ENCODE assay signal across 19 mouse cellular contexts in the genomic region with DNA sequence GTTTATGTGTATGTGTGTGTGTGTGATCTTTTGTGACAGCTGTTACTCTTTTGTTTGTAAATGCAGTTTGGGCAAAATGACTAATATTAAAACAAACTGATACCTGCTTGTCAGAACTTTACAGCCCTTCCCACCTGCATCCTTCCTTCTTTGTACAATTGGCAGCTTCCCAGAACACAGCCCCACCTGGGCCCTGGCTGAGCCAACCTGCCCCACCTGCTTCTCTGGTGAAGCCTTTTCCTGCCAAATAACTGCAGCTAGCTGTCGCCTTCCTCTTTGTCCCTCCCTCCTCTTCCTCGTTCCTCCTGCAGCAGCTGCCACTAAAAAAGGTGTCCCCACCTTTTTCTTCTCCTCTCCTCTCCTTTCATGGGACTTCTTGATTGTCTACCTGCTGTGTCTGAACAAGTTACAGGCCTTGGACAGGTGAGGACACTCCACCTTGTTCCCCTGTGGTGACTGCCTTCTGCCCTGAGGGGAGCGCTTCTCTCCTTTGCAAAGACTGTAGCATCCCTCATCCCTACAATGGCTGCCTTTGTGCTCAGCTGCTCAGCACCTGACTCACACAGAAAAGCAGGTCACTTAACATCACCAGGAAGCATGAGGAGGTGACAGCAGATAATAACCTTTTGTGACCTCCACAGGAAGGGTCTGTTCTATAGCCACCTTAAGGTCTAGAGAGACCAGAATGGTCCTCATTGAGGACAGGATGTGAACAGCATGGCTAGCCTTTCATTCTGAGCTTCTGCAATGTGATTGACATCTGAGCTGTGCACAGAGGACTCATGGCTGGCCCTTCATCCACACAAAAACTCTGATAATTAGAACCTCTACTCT.
DNase-seq lines count a peak whose midpoint lies in the region; ATAC-seq and TF ChIP-seq lines count a peak whose summit lies in the region.
"Had no signal": no experiment of that assay in that cellular context is flagged by ENCODE, and none has a peak within 500 bp of the region (broad histone marks: within the 10 kb centered on the region; RNA-seq: fewer than 3 reads in every experiment).

No protein-coding gene starts in this region.

- peak; percentile 57; the same call in 1 of the 2 replicates for ATAC-seq in lung, embryonic 16.5 days (ENCODE audit: low read depth)
- ATAC-seq in Patski: peak; percentile 17
- ATAC-seq in embryonic facial prominence, embryonic 14.5 days (ENCODE audit: low read depth): peak; percentile 71; the same call in 1 of the 2 replicates
- ATAC-seq in stomach, postnatal 0 days (ENCODE audit: low FRiP score, low TSS enrichment): no peak
- ATAC-seq: forebrain, embryonic 14.5 days had no signal

- TF ChIP-seq EP300 in stomach, postnatal 0 days (optimal IDR thresholded peaks at IDR 0.05): no peak

- in situ Hi-C loops in Patski (cut with MboI; ENCODE audit: low pct_unique_long_range_greater_than_20kb): no loop called here

- no peak overlapping the region for H3K4me2 ChIP-seq in lung, embryonic 16.5 days (ENCODE audit: low read depth, low read length)
- no peak overlapping the region for H3K4me2 ChIP-seq in embryonic facial prominence, embryonic 14.5 days (ENCODE audit: low read depth, low read length)
- H3K4me2 ChIP-seq in stomach, postnatal 0 days (replicated peaks; ENCODE audit: low read depth): no peak overlapping the region
- H3K4me2 ChIP-seq: limb, embryonic 15.5 days; liver, embryonic 15.5 days; neural tube, embryonic 12.5 days had no signal

- no peak overlapping the region for H3K27ac ChIP-seq in lung, embryonic 16.5 days (ENCODE audit: low read length)
- no peak overlapping the region for H3K27ac ChIP-seq in embryonic facial prominence, embryonic 14.5 days (replicated peaks; ENCODE audit: low read depth, low read length)
- no peak overlapping the region for H3K27ac ChIP-seq in stomach, postnatal 0 days (replicated peaks)
- H3K27ac ChIP-seq: hindbrain, embryonic 10.5 days; limb, embryonic 15.5 days; liver, embryonic 15.5 days; neural tube, embryonic 12.5 days had no signal

- WGBS in lung, embryonic 16.5 days: 66% methylated on average over 3 of the region's 3 CpGs
- 44% methylated on average over 3 of the region's 3 CpGs for WGBS in embryonic facial prominence, embryonic 14.5 days
- WGBS in stomach, postnatal 0 days: 58% methylated on average over 3 of the region's 3 CpGs

- H3K9ac ChIP-seq in lung, embryonic 16.5 days (ENCODE audit: low read length): no peak overlapping the region
- no peak overlapping the region for H3K9ac ChIP-seq in embryonic facial prominence, embryonic 14.5 days (ENCODE audit: low read depth, low read length)
- H3K9ac ChIP-seq in stomach, postnatal 0 days (ENCODE audit: low read length): no peak overlapping the region
- H3K9ac ChIP-seq: limb, embryonic 15.5 days; liver, embryonic 15.5 days; neural tube, embryonic 12.5 days had no signal

- CTCF ChIA-PET in Patski (lab: Charles Lee): interaction anchor here (1.1 to 1.2 kb wide), 2 partner anchors 8 to 12 kb away, joined by 3 to 6 read pairs; no protein-coding TSS in a partner anchor

- POLR2A ChIA-PET in Patski (lab: Charles Lee): no interaction called here

- H3K27me3 ChIP-seq in lung, embryonic 16.5 days (ENCODE audit: control insufficient read depth, insufficient read depth, low read depth, low read length): no peaks in the 10 kb centered on the region
- H3K27me3 ChIP-seq in Patski: no peaks in the 10 kb centered on the region
- H3K27me3 ChIP-seq in embryonic facial prominence, embryonic 14.5 days (replicated peaks; ENCODE audit: control insufficient read depth, insufficient read depth, low read length): no peaks in the 10 kb centered on the region
- no peaks in the 10 kb centered on the region for H3K27me3 ChIP-seq in stomach, postnatal 0 days (ENCODE audit: control insufficient read depth, insufficient read depth, low read length)
- H3K27me3 ChIP-seq: limb, embryonic 15.5 days; liver, embryonic 15.5 days; neural tube, embryonic 12.5 days had no signal

- DNase-seq in lung, postnatal 4 days: no peak
- no peak for DNase-seq in Patski (ENCODE audit: low read depth, low spot score)
- DNase-seq in embryonic facial prominence, embryonic 14.5 days (ENCODE audit: low spot score): peak; percentile 74
- DNase-seq in stomach, postnatal 0 days (ENCODE audit: low spot score): peak; percentile 19
- no peak for DNase-seq in neural tube, embryonic 10.5 days (ENCODE audit: extremely low spot score, low spot score)
- no peak for DNase-seq in layer of hippocampus, adult 11-12 months (ENCODE audit: low spot score)
- DNase-seq: adrenal gland, postnatal 14 days; cerebellum, adult 11 months; gastrocnemius, postnatal 25 days; kidney, adult 9 months; layer of hippocampus, postnatal 36 days; thymus, postnatal 4 days had no signal

- no peaks in the 10 kb centered on the region for H3K9me3 ChIP-seq in lung, embryonic 16.5 days (ENCODE audit: control insufficient read depth, low read length)
- no peaks in the 10 kb centered on the region for H3K9me3 ChIP-seq in embryonic facial prominence, embryonic 14.5 days (ENCODE audit: control insufficient read depth, low read length)
- H3K9me3 ChIP-seq in stomach, postnatal 0 days (ENCODE audit: control insufficient read depth, low read length): no peaks in the 10 kb centered on the region
- H3K9me3 ChIP-seq: hindbrain, embryonic 10.5 days; limb, embryonic 15.5 days; liver, embryonic 15.5 days; neural tube, embryonic 12.5 days had no signal

- peaks cover 6% of the 10 kb centered on the region; the same call in 1 of the 2 replicates for H3K4me1 ChIP-seq in lung, embryonic 16.5 days (replicated peaks; ENCODE audit: control insufficient read depth, insufficient read depth, low read length)
- H3K4me1 ChIP-seq in embryonic facial prominence, embryonic 14.5 days (ENCODE audit: control insufficient read depth, insufficient read depth, low read length): peaks cover 9% of the 10 kb centered on the region
- no peaks in the 10 kb centered on the region for H3K4me1 ChIP-seq in stomach, postnatal 0 days (replicated peaks; ENCODE audit: control insufficient read depth, insufficient read depth)
- H3K4me1 ChIP-seq: liver, embryonic 15.5 days; neural tube, embryonic 12.5 days had no signal

- no peak overlapping the region for H3K4me3 ChIP-seq in lung, embryonic 16.5 days (ENCODE audit: low read length)
- no peak overlapping the region for H3K4me3 ChIP-seq in embryonic facial prominence, embryonic 14.5 days (ENCODE audit: low read depth, low read length)
- no peak overlapping the region for H3K4me3 ChIP-seq in stomach, postnatal 0 days (ENCODE audit: low read depth, low read length)
- H3K4me3 ChIP-seq: erythroblast, embryonic 14.5 days; hindbrain, embryonic 10.5 days; limb, embryonic 15.5 days; liver, embryonic 15.5 days; neural tube, embryonic 12.5 days had no signal

- TF ChIP-seq CTCF in Patski (IDR thresholded peaks at IDR 0.05): no peak
- no peak for TF ChIP-seq CTCF in stomach, postnatal 0 days (IDR thresholded peaks at IDR 0.05; ENCODE audit: low read depth)

- H3K36me3 ChIP-seq in lung, embryonic 16.5 days (ENCODE audit: control insufficient read depth, insufficient read depth, low read length): no peaks in the 10 kb centered on the region
- H3K36me3 ChIP-seq in embryonic facial prominence, embryonic 14.5 days (ENCODE audit: control insufficient read depth, insufficient read depth, low read length): no peaks in the 10 kb centered on the region
- H3K36me3 ChIP-seq in stomach, postnatal 0 days (ENCODE audit: control insufficient read depth, insufficient read depth, low read length): no peaks in the 10 kb centered on the region
- H3K36me3 ChIP-seq: hindbrain, embryonic 10.5 days; limb, embryonic 15.5 days; liver, embryonic 15.5 days; neural tube, embryonic 12.5 days had no signal

Comparison
In these comparisons a context has a peak if more than half of its experiments do, and no peak if none do; other contexts are left out.
1. DNase-seq: peak in embryonic facial prominence, embryonic 14.5 days (single experiment) and stomach, postnatal 0 days (single experiment); none in lung, postnatal 4 days (0 of 2), Patski (single experiment), neural tube, embryonic 10.5 days (single experiment) and layer of hippocampus, adult 11-12 months (single experiment).